Mouse (Mus musculus) E14TG2a.4 (cell line): ENCODE measurements around the gene Tsfm.

Source experiments
- H3K27me3 ChIP-seq: 2 replicates; pipeline ENCODE4 v1.6.1; 2014; ENCODE audit warnings: low read length, control low read depth; ENCODE audit not compliant: insufficient read depth
- H3K36me3 ChIP-seq: 2 replicates; pipeline ENCODE4 v1.6.1; 2014; ENCODE audit warnings: low read length, control low read depth; ENCODE audit not compliant: insufficient read depth
- H3K4me1 ChIP-seq: replicated peaks from 2 replicates; pipeline ENCODE4 v1.6.1; 2014; ENCODE audit warnings: low read depth, low read length, control low read depth
- H3K4me3 ChIP-seq: replicated peaks from 2 replicates; pipeline ENCODE4 v1.5.1; 2014; ENCODE audit warnings: mild to moderate bottlenecking, low read length
- H3K9me3 ChIP-seq: 2 replicates; pipeline ENCODE4 v1.6.1; 2014; ENCODE audit warnings: low read length, control low read depth
- CTCF ChIP-seq: conservative IDR thresholded peaks from 2 replicates; pipeline ENCODE4 v1.5.1; 2014; ENCODE audit warnings: low read length
- NANOG ChIP-seq: IDR thresholded peaks from 2 replicates; pipeline ENCODE4 v1.6.1; 2014; ENCODE audit warnings: borderline replicate concordance, low read length, mixed read lengths
- POU5F1 ChIP-seq: IDR thresholded peaks from 2 replicates; pipeline ENCODE4 v1.6.1; 2014; ENCODE audit warnings: low read length, borderline replicate concordance

Gene Tsfm

GRCm38 (mm10) chr10:127037641-127038040, 7.0 kb upstream of the Tsfm start:
- H3K27me3 ChIP-seq, result 0 out of 2 replicates have a peak, but pooled peaks cover 4% of the 10 kb centered on the region

GRCm38 (mm10) chr10:127036273-127036672, 5.6 kb upstream of the Tsfm start:
- H3K9me3 ChIP-seq, result no peaks in the 10 kb centered on the region
- H3K36me3 ChIP-seq, result peaks cover 5% of the 10 kb centered on the region; the same call in 1 of the 2 replicates
- no peak overlapping the region for H3K4me3 ChIP-seq
- H3K4me1 ChIP-seq, result peaks cover 72% of the 10 kb centered on the region
- no peak for TF ChIP-seq CTCF
- TF ChIP-seq POU5F1, result no peak
- TF ChIP-seq NANOG, result no peak
- H3K27me3 ChIP-seq, result 0 out of 2 replicates have a peak, but pooled peaks cover 4% of the 10 kb centered on the region

More at GRCm38 (mm10) chr10:127037641-127038040, 7.0 kb upstream of the Tsfm start:
- H3K36me3 ChIP-seq, result peaks cover 5% of the 10 kb centered on the region
- peaks cover 78% of the 10 kb centered on the region for H3K4me1 ChIP-seq
- no peaks in the 10 kb centered on the region for H3K9me3 ChIP-seq
- no peak for TF ChIP-seq NANOG
- no peak for TF ChIP-seq POU5F1
- 0 out of 2 replicates have a peak overlapping the region, but pooled peaks have one; percentile 10 for H3K4me3 ChIP-seq

GRCm38 (mm10) chr10:127033301-127033741, 2.7 kb upstream of the Tsfm start:
- Histone ChIP-seq H3K27me3 (0 out of 2 replicates have a peak, but pooled peaks cover 3% of the 10 kb centered on the region), H3K9me3 (no peaks in the 10 kb centered on the region), H3K36me3 (peaks cover 17% of the 10 kb centered on the region), H3K4me1 (peaks cover 65% of the 10 kb centered on the region), H3K4me3 (peak overlapping the region; percentile 61)
- TF ChIP-seq POU5F1 (no peak), NANOG (no peak), CTCF (no peak)

GRCm38 (mm10) chr10:127018422-127018821, 12.2 kb downstream of the Tsfm start:
- Histone ChIP-seq H3K36me3 (peaks cover 21% of the 10 kb centered on the region), H3K4me1 (peaks cover 39% of the 10 kb centered on the region), H3K9me3 (no peaks in the 10 kb centered on the region), H3K4me3 (no peak overlapping the region), H3K27me3 (peaks cover 9% of the 10 kb centered on the region; the same call in 1 of the 2 replicates)
- TF ChIP-seq POU5F1, result no peak
- TF ChIP-seq NANOG, result no peak
- TF ChIP-seq CTCF, result no peak

GRCm38 (mm10) chr10:127017071-127017470, 13.6 kb downstream of the Tsfm start:
- Histone ChIP-seq H3K4me3 (no peak overlapping the region), H3K27me3 (peaks cover 10% of the 10 kb centered on the region; the same call in 1 of the 2 replicates), H3K4me1 (peaks cover 28% of the 10 kb centered on the region), H3K9me3 (no peaks in the 10 kb centered on the region), H3K36me3 (peaks cover 9% of the 10 kb centered on the region; the same call in 1 of the 2 replicates)
- no peak for TF ChIP-seq CTCF
- TF ChIP-seq NANOG, result no peak
- TF ChIP-seq POU5F1, result no peak

DNA sequence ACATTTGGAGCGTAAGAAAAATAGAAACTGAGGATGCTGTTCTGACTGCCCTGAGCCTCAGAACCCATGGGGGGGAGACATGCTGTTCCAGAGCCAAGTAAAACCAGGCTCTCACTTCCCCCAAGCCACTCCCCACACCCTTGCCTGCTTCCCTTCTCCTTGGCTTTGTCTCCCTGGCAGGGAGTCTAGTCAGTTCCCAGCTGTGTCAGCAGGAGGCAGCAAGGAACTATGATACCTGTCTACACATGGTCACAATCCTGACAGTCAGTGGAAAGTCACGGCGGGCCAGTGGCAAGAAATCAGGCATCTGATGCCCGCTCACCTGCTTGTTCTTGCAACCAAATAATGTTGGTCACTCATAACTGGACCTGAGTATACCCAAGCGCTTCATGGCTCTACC, 14.2 kb downstream of the Tsfm start:
- Histone ChIP-seq H3K4me3 (no peak overlapping the region), H3K36me3 (peaks cover 4% of the 10 kb centered on the region; the same call in 1 of the 2 replicates), H3K27me3 (peaks cover 16% of the 10 kb centered on the region), H3K4me1 (peaks cover 27% of the 10 kb centered on the region), H3K9me3 (no peaks in the 10 kb centered on the region)
- TF ChIP-seq POU5F1 (no peak), NANOG (no peak), CTCF (peak; percentile 21)

GRCm38 (mm10) chr10:127003806-127004205, 26.8 kb downstream of the Tsfm start:
- no peak overlapping the region for H3K4me3 ChIP-seq
- H3K27me3 ChIP-seq, result peaks cover 35% of the 10 kb centered on the region
- H3K4me1 ChIP-seq, result peaks cover 32% of the 10 kb centered on the region
- H3K9me3 ChIP-seq, result no peaks in the 10 kb centered on the region
- peaks cover 14% of the 10 kb centered on the region for H3K36me3 ChIP-seq
- no peak for TF ChIP-seq POU5F1

GRCm38 (mm10) chr10:127003334-127003733, 27.3 kb downstream of the Tsfm start:
- H3K27me3 ChIP-seq, result peaks cover 30% of the 10 kb centered on the region
- TF ChIP-seq NANOG, result no peak
- TF ChIP-seq CTCF, result no peak
- TF ChIP-seq POU5F1, result no peak
- no peak overlapping the region for H3K4me3 ChIP-seq
- no peaks in the 10 kb centered on the region for H3K9me3 ChIP-seq
- peaks cover 18% of the 10 kb centered on the region for H3K36me3 ChIP-seq
- H3K4me1 ChIP-seq, result peaks cover 35% of the 10 kb centered on the region

DNA sequence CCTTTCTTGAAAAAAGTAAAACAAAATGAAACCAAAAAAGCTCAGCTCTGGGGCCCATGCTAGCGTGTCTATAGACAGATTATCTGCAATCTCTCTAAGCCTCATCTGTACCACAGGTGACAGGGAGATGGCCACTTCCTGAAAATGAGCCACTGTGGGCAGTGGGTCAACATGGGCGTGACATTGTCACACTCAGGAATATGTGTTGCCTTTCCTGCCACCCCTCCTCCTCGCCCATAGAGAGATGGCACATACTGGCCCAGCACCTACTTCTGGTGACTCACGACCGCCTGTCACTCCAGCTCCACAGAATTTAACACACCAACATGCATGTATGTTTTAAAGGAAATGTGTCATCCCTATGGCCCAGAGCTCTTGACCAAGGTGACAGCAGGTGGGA, 27.9 kb downstream of the Tsfm start:
- TF ChIP-seq POU5F1 (no peak), NANOG (no peak), CTCF (no peak)
- peaks cover 39% of the 10 kb centered on the region for H3K4me1 ChIP-seq
- H3K9me3 ChIP-seq, result no peaks in the 10 kb centered on the region
- peaks cover 24% of the 10 kb centered on the region for H3K36me3 ChIP-seq
- peaks cover 25% of the 10 kb centered on the region for H3K27me3 ChIP-seq
- H3K4me3 ChIP-seq, result no peak overlapping the region
